7 mouse cellular contexts compared by ENCODE assay signal in genomic region chr4:128884711-128885095, GRCm38 (mm10). TPM values are rescaled to one million over a fixed set of nuclear protein-coding genes. Genes with fewer than 3 reads are reported as not detected.
A peak's percentile ranks its signal among the peaks of the same experiment; 100 is the strongest.
DNase-seq lines count a peak whose midpoint lies in the region; ATAC-seq and TF ChIP-seq lines count a peak whose summit lies in the region.

No protein-coding gene starts in this region.

- peaks cover 43% of the 10 kb centered on the region for H3K4me1 ChIP-seq in forebrain, embryonic 13.5 days
- peaks cover 40% of the 10 kb centered on the region for H3K4me1 ChIP-seq in limb, embryonic 13.5 days
- H3K4me1 ChIP-seq in olfactory bulb, adult 2 months (ENCODE audit: control insufficient read depth, insufficient read depth, low read length), result peaks cover 41% of the 10 kb centered on the region

- no peaks in the 10 kb centered on the region for H3K9me3 ChIP-seq in forebrain, embryonic 13.5 days (replicated peaks)
- 0 out of 2 replicates have a peak, but pooled peaks cover 7% of the 10 kb centered on the region for H3K9me3 ChIP-seq in limb, embryonic 13.5 days

- no peak overlapping the region for H3K27ac ChIP-seq in left cerebral cortex, adult 2 months
- no peak overlapping the region for H3K27ac ChIP-seq in forebrain, embryonic 13.5 days
- H3K27ac ChIP-seq in limb, embryonic 13.5 days, result no peak overlapping the region
- no peak overlapping the region for H3K27ac ChIP-seq in olfactory bulb, adult 2 months (ENCODE audit: insufficient read depth, low read depth, low read length)

- peak overlapping the region; percentile 79 for H3K9ac ChIP-seq in forebrain, embryonic 13.5 days
- H3K9ac ChIP-seq in limb, embryonic 13.5 days, result peak overlapping the region; percentile 76

- peak overlapping the region; percentile 77 for H3K4me3 ChIP-seq in left cerebral cortex, adult 2 months
- H3K4me3 ChIP-seq in forebrain, embryonic 13.5 days, result peak overlapping the region; percentile 65
- peak overlapping the region; percentile 84 for H3K4me3 ChIP-seq in limb, embryonic 13.5 days
- peak overlapping the region; percentile 71 for H3K4me3 ChIP-seq in olfactory bulb, adult 2 months (ENCODE audit: insufficient read depth, low read depth, low read length)

- TF ChIP-seq CTCF in left cerebral cortex, adult 2 months (IDR thresholded peaks at IDR 0.05), result no peak
- no peak for TF ChIP-seq CTCF in olfactory bulb, adult 2 months (IDR thresholded peaks at IDR 0.05; ENCODE audit: insufficient read depth, low read depth, low read length)

- H3K36me3 ChIP-seq in forebrain, embryonic 13.5 days (ENCODE audit: poor library complexity, severe bottlenecking), result no peaks in the 10 kb centered on the region
- H3K36me3 ChIP-seq in limb, embryonic 13.5 days, result peaks cover 5% of the 10 kb centered on the region; the same call in 1 of the 2 replicates

- DNase-seq in left cerebral cortex, adult 2 months (ENCODE audit: extremely low spot score in 1 of 2, low spot score in 2 of 2), result no peak
- no peak for DNase-seq in left cerebral cortex, postnatal 4 days
- DNase-seq in right cerebral cortex, postnatal 25 days, result no peak
- no peak for DNase-seq in left cerebral cortex, postnatal 25 days (ENCODE audit: low spot score in 2 of 2)

- H3K4me2 ChIP-seq in forebrain, embryonic 13.5 days, result peak overlapping the region; percentile 100
- peak overlapping the region; percentile 98 for H3K4me2 ChIP-seq in limb, embryonic 13.5 days (replicated peaks)

- TF ChIP-seq POLR2A in olfactory bulb, adult 2 months (IDR thresholded peaks at IDR 0.05; ENCODE audit: insufficient read depth, low read depth, low read length), result no peak

- 55% methylated on average over 5 of the region's 5 CpGs for WGBS in forebrain, embryonic 13.5 days
- WGBS in limb, embryonic 13.5 days, result 47% methylated on average over 5 of the region's 5 CpGs
- 22% methylated on average over 5 of the region's 5 CpGs for WGBS in olfactory bulb, adult 2 months

- peaks cover 9% of the 10 kb centered on the region; the same call in 1 of the 2 replicates for H3K27me3 ChIP-seq in forebrain, embryonic 13.5 days
- no peaks in the 10 kb centered on the region for H3K27me3 ChIP-seq in limb, embryonic 13.5 days

- ATAC-seq in forebrain, embryonic 13.5 days, result peak; percentile 14; the same call in 1 of the 2 replicates
- no peak for ATAC-seq in limb, embryonic 13.5 days (ENCODE audit: low FRiP score, low read depth)

- intact Hi-C loops in left cerebral cortex, adult 2 months (cut with DNase I), result loop anchor here (2.0 kb wide), 1 partner anchor 40 kb away; no protein-coding TSS in a partner anchor
- intact Hi-C loops in left cerebral cortex, postnatal 4 days (cut with DNase I), result no loop called here
- intact Hi-C loops in left cerebral cortex, postnatal 25 days (cut with DNase I), result no loop called here

RNA-seq across cellular contexts. Expression of gene Trim62, which starts 1.3 kb away (rescaled TPM):
- total RNA-seq in left cerebral cortex, adult 2 months (2021), result 10 to 100 TPM; 15.3 to 18.8 TPM
- 10 to 100 TPM; 37.5 to 38.4 TPM for total RNA-seq in left cerebral cortex, postnatal 4 days (2021)
- 6.7 and 7.6 TPM in 2 replicates for polyA plus RNA-seq in forebrain, embryonic 13.5 days (2015; fragmentation: Nextera tagmentation; extraction: Ambion mirVana)
- polyA plus RNA-seq in limb, embryonic 13.5 days (2015; fragmentation: Nextera tagmentation; extraction: Ambion mirVana), result 6.7 and 7.6 TPM in 2 replicates
- not detected in 2 replicates for polyA plus RNA-seq in olfactory bulb, adult 2 months (2012; ENCODE audit: insufficient read depth, insufficient read length, low replicate concordance, missing spikeins)
- total RNA-seq in left cerebral cortex, postnatal 25 days (2021), result 10 to 100 TPM; 17.2 to 20.4 TPM
